Mouse (Mus musculus): ENCODE data around the gene Bnc2.

GRCm38 (mm10) chr4:84632832-84633789, 42.0 kb downstream of the Bnc2 start:
- no peak for TF ChIP-seq POLR2A (IDR thresholded peaks at IDR 0.05; ENCODE audit: insufficient read depth, low read length)
- no peak for TF ChIP-seq CTCF (IDR thresholded peaks at IDR 0.05; ENCODE audit: low read depth, low read length)
